Mouse (Mus musculus) megakaryocyte-erythroid progenitor cell, adult 5 weeks (primary cell): ENCODE measurements around the gene Gm13212. TPM values are rescaled to one million over a fixed set of nuclear protein-coding genes. Genes with fewer than 3 reads are reported as not detected.

ENCODE experiments used
- polyA plus RNA-seq: library from polyadenylated mRNA; stranded (reverse); fragments of >175 nt; gene quantifications from 2 replicates; pipeline ENCODE4 v1.2.3, GENCODE M21; 2012

Gene Gm13212
- 1.1 and 1.5 TPM in 2 replicates for polyA plus RNA-seq

DNA sequence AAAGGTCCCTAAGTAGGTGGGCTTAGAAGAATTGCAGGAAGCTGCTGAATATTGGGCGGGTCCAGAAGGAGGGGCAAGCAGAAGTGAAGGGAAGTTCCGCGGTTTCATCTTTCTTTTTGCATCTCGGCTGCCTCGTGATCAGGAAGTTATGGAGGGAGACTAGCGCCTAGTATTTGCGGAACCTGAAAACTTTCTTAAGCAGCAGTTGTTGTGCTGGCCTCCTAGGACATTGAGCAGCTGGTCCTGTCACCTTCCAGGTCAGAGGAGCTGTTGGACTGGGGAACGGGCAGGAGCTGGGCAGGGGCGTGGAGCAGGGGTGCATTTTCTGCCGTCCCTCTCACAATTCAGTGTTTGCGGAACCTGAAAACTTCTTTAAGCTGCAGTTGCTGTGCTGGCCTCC, at the start of gene Gm13212:
Gene Gm13212, plus strand, starts transcription at position 89 of the 400 bp plus-strand sequence.

DNA sequence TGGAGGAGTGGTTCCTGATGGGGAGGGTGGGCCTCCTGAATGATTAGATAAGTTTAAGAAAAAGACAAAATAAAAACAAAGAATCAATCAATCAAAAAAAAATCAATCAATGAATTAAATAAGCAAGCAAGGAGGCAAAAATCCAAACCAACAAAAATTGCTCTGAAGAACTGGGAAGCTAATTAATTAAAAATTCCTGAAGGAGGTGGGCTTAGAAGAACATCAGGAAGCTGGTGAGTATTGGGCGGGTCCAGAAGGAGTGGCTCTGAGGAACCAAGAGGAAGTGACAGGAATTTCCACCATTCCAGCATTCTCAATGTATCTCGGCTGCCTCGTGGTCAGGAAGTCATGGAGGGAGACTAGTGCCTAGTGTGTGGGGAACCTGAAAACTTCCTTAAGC, 85.4 kb downstream of the Gm13212 start, which contains the start of gene Zfp980:
Gene Zfp980, plus strand, starts transcription at position 301 of the 400 bp plus-strand sequence.

Other genes with a start within 250 kb of the Gm13212 start
- gene Zfp990, start 74.4 kb upstream of the Gm13212 start, polyA plus RNA-seq: not detected in 2 replicates
- gene Zfp980, start 85.5 kb downstream of the Gm13212 start, polyA plus RNA-seq: 0.06 and 0.08 TPM in 2 replicates